Mouse (Mus musculus): Measurements from ENCODE around the gene Fam193b. TPM values are rescaled to one million over a fixed set of nuclear protein-coding genes. Genes with fewer than 3 reads are reported as not detected.

The Fam193b gene
- polyA plus RNA-seq, 1 experiment from 2014 or later, result 51.0 TPM

DNA sequence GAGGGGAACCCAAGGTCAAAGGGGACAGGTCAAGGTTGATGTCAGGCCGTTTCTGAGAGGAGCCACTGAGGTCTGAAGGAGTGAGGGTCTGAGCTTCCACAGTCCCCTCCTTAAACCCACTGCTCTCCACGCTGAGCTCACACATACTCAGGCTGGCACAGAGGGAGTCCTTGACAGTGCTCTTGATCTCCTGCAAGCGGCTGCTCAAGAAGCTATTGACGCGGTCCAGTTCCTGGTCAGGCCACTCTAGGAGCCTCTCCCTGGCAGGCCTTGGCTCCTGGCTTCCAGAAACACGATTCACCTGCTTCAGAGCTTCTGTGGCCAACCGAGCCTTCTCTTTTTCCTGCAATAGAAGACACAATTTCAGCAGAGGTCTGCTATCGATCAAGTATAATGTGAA is 27.5 kb downstream of the Fam193b start:
- Histone ChIP-seq H3K27ac (ENCODE audit: low read depth, low read length) (no peak overlapping the region), H3K9ac (ENCODE audit: low read length) (no peak overlapping the region), H3K9me3 (ENCODE audit: control insufficient read depth, low read length) (no peaks in the 10 kb centered on the region), H3K27me3 (ENCODE audit: control insufficient read depth, insufficient read depth, low read length) (no peaks in the 10 kb centered on the region), H3K4me3 (ENCODE audit: low read depth, low read length) (no peak overlapping the region), H3K4me1 (ENCODE audit: control insufficient read depth, insufficient read depth, low read length) (no peaks in the 10 kb centered on the region), H3K4me2 (ENCODE audit: low read depth) (no peak overlapping the region), H3K36me3 (ENCODE audit: control insufficient read depth, insufficient read depth, low read length) (peaks cover 31% of the 10 kb centered on the region)
- no peak for DNase-seq (ENCODE audit: low spot score)
- WGBS, result 91% methylated on average over 8 of the region's 8 CpGs
- ATAC-seq (ENCODE audit: insufficient read depth, low FRiP score, low TSS enrichment), result no peak

DNA sequence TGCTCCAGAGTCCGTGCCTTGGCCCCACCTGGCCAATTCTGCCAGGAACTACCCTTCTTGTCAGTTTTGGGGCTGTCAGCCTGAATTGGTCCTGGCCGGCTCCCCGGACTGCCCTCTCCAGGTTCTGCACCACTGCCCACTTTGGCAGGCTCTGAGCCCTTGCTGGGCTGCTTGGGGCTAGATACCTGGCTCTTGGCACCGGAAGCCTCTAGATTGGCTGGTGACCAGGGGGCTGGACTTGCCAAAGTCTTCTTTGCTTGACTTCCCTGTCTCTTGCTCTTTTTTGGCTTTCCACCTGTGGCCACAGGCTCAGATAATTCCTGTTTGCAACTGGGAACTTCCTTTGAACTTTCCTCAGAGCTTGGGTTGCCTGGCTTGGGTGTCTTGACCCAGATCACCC is 28.0 kb downstream of the Fam193b start:
- Histone ChIP-seq H3K27ac (ENCODE audit: low read depth, low read length) (no peak overlapping the region), H3K4me1 (ENCODE audit: control insufficient read depth, insufficient read depth, low read length) (no peaks in the 10 kb centered on the region), H3K4me3 (ENCODE audit: low read depth, low read length) (no peak overlapping the region), H3K9ac (ENCODE audit: low read length) (no peak overlapping the region), H3K9me3 (ENCODE audit: control insufficient read depth, low read length) (no peaks in the 10 kb centered on the region), H3K36me3 (ENCODE audit: control insufficient read depth, insufficient read depth, low read length) (peaks cover 31% of the 10 kb centered on the region), H3K27me3 (ENCODE audit: control insufficient read depth, insufficient read depth, low read length) (no peaks in the 10 kb centered on the region), H3K4me2 (ENCODE audit: low read depth) (no peak overlapping the region)
- WGBS, result 96% methylated on average over 4 of the region's 4 CpGs
- no peak for DNase-seq (ENCODE audit: low spot score)
- ATAC-seq (ENCODE audit: insufficient read depth, low FRiP score, low TSS enrichment), result no peak

DNA sequence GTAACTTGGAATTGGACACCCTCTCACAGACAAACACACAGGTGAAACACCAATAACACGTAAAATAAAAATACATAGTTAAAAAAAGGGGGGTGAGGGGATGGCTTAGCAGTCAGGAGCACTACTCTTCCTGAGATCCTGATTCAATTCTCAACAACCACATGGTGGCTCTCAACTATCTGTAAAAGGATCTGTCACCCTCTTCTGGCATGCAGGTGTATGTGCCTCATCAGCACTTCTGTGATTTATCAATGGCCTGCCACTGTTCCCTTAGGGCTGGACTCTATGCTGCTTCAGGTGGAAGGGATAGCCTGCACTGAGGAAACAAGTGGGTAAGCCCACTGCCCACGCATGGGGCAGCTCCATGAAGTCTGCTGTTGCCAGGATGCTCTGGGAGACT is 30.0 kb downstream of the Fam193b start:
- ATAC-seq (ENCODE audit: insufficient read depth, low FRiP score, low TSS enrichment), result no peak

DNA sequence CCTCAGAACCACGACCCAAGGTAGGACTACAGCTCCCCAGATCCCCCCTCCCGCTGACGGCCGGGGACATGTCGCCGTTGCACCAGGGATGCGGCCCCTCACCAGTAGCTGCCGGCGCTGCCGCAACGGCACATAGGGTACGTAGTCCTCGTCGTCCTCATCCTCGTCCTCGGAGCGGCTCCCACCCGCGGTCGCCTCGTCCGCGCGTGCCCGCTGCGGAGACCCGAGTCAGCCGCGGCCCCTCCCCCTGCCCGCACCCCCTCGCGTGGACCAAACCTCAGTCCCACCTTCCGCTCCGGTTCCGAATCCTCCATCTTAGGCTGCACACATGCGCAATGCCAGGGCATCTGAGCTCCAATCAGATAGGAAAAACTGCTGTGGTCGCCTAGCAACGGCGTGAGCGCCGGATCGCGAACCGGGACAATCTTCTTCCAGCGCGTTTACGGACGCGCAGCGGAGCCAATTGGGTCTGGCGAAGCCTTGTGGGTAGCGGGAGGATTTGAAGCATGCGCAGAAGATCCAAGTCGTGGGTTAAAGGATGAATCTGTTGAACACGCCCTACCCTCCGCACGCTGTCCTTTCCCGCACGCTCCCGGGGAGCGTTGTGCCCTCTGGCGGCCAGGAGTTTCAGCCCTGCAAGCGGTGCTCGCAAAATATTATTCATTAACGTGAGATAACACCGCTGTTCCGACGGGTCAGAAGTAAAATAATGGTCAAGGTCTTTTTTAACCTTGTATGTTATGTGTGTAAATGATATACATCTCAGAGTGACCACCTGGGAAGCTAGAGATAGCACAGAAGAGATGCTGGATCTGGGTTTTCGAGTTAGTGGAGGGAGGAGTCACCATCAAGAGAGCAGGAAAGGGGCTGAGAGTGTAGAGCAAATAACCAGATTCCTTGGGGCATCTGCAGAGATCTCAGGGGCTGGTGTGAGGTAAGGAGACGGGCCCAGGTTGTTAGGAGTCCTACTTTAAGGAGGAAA is 34.4 kb downstream of the Fam193b start, which contains the start of gene Ddx41:
Ddx41 (minus strand) TSS at position 465 of the 982 bp plus-strand sequence.
- peak; percentile 96 for ATAC-seq (ENCODE audit: insufficient read depth, low FRiP score, low TSS enrichment)
- Histone ChIP-seq H3K9ac (ENCODE audit: low read length) (peak within 1 kb of the TSS; percentile 70), H3K4me2 (ENCODE audit: low read depth) (peak within 1 kb of the TSS; percentile 87), H3K9me3 (ENCODE audit: control insufficient read depth, low read length) (no peaks in the 10 kb centered on the region), H3K4me3 (ENCODE audit: low read depth, low read length) (peak within 1 kb of the TSS; percentile 89), H3K4me1 (ENCODE audit: control insufficient read depth, insufficient read depth, low read length) (peaks cover 4% of the 10 kb centered on the region; the same call in 1 of the 2 replicates), H3K27ac (ENCODE audit: low read depth, low read length) (no peak within 1 kb of the TSS), H3K27me3 (ENCODE audit: control insufficient read depth, insufficient read depth, low read length) (no peaks in the 10 kb centered on the region), H3K36me3 (ENCODE audit: control insufficient read depth, insufficient read depth, low read length) (peaks cover 25% of the 10 kb centered on the region)
- under 1% methylated on average over 65 of the region's 70 CpGs for WGBS
- peak; percentile 97 for DNase-seq (ENCODE audit: low spot score)

More for the DNA sequence above, 30.0 kb downstream of the Fam193b start:
- no peak overlapping the region for H3K9ac ChIP-seq (ENCODE audit: low read length)
- no peak overlapping the region for H3K4me3 ChIP-seq (ENCODE audit: low read depth, low read length)
- H3K27ac ChIP-seq (ENCODE audit: low read depth, low read length), result no peak overlapping the region
- peaks cover 26% of the 10 kb centered on the region for H3K36me3 ChIP-seq (ENCODE audit: control insufficient read depth, insufficient read depth, low read length)
- DNase-seq (ENCODE audit: low spot score), result no peak
- WGBS, result 94% methylated on average over 2 of the region's 2 CpGs
- no peaks in the 10 kb centered on the region for H3K9me3 ChIP-seq (ENCODE audit: control insufficient read depth, low read length)
- no peaks in the 10 kb centered on the region for H3K27me3 ChIP-seq (ENCODE audit: control insufficient read depth, insufficient read depth, low read length)
- H3K4me2 ChIP-seq (ENCODE audit: low read depth), result no peak overlapping the region
- H3K4me1 ChIP-seq (ENCODE audit: control insufficient read depth, insufficient read depth, low read length), result no peaks in the 10 kb centered on the region

DNA sequence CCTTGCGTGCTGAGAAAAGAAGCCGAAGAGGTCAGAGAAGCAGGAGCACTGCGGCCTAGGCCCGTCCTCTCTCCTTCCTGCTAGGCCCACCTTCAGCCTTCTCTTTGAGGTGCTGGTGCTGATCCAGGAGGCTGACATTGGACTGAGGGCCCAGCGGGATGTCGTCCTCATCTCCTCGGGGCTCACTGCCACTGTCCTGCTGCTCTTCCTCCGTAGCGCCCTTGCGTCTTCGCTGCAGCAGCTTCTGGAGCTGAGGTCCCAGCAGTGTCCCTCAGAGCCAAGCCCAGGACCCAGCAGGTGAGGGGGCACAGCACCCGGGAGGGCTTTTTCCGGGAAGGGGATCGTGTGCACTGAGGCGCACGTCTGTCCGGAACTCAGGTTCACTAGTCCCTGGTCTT is 35.1 kb downstream of the Fam193b start:
- no peak overlapping the region for H3K27ac ChIP-seq (ENCODE audit: low read depth, low read length)
- DNase-seq (ENCODE audit: low spot score) (no peak), ATAC-seq (ENCODE audit: insufficient read depth, low FRiP score, low TSS enrichment) (0 out of 2 replicates have a peak, but pooled peaks have one; percentile 13)
- no peaks in the 10 kb centered on the region for H3K27me3 ChIP-seq (ENCODE audit: control insufficient read depth, insufficient read depth, low read length)
- no peaks in the 10 kb centered on the region for H3K9me3 ChIP-seq (ENCODE audit: control insufficient read depth, low read length)
- H3K4me2 ChIP-seq (ENCODE audit: low read depth), result peak overlapping the region; percentile 87
- H3K9ac ChIP-seq (ENCODE audit: low read length), result peak overlapping the region; percentile 70
- H3K36me3 ChIP-seq (ENCODE audit: control insufficient read depth, insufficient read depth, low read length), result peaks cover 22% of the 10 kb centered on the region
- H3K4me1 ChIP-seq (ENCODE audit: control insufficient read depth, insufficient read depth, low read length), result peaks cover 4% of the 10 kb centered on the region; the same call in 1 of the 2 replicates
- 20% methylated on average over 17 of the region's 17 CpGs for WGBS
- H3K4me3 ChIP-seq (ENCODE audit: low read depth, low read length), result peak overlapping the region; percentile 89

DNA sequence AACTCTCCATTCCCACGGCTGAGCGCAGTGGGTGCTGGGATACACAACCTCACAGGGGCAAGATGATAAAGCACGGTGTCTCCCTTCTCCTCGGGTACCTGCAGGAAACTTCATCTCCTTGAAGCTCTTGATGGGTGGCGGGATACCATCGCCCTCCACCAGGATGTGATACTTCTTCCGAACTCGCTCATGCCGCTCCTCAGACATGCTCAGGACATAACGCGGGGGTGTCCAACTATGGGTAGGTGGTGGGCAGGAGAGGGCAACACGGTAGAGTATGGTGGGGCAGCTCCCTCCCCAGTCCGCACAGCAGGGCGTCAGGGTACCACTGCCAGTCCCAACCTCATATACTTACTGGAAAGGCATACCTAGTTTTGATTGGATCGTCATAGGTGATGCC is 35.7 kb downstream of the Fam193b start:
- no peak for ATAC-seq (ENCODE audit: insufficient read depth, low FRiP score, low TSS enrichment)
- H3K4me2 ChIP-seq (ENCODE audit: low read depth), result peak overlapping the region; percentile 87
- DNase-seq (ENCODE audit: low spot score), result no peak
- H3K4me3 ChIP-seq (ENCODE audit: low read depth, low read length), result peak overlapping the region; percentile 89
- no peaks in the 10 kb centered on the region for H3K27me3 ChIP-seq (ENCODE audit: control insufficient read depth, insufficient read depth, low read length)
- H3K27ac ChIP-seq (ENCODE audit: low read depth, low read length), result no peak overlapping the region
- H3K9me3 ChIP-seq (ENCODE audit: control insufficient read depth, low read length), result no peaks in the 10 kb centered on the region
- H3K36me3 ChIP-seq (ENCODE audit: control insufficient read depth, insufficient read depth, low read length), result peaks cover 17% of the 10 kb centered on the region
- H3K4me1 ChIP-seq (ENCODE audit: control insufficient read depth, insufficient read depth, low read length), result peaks cover 4% of the 10 kb centered on the region; the same call in 1 of the 2 replicates
- WGBS, result 96% methylated on average over 15 of the region's 15 CpGs
- no peak overlapping the region for H3K9ac ChIP-seq (ENCODE audit: low read length)

DNA sequence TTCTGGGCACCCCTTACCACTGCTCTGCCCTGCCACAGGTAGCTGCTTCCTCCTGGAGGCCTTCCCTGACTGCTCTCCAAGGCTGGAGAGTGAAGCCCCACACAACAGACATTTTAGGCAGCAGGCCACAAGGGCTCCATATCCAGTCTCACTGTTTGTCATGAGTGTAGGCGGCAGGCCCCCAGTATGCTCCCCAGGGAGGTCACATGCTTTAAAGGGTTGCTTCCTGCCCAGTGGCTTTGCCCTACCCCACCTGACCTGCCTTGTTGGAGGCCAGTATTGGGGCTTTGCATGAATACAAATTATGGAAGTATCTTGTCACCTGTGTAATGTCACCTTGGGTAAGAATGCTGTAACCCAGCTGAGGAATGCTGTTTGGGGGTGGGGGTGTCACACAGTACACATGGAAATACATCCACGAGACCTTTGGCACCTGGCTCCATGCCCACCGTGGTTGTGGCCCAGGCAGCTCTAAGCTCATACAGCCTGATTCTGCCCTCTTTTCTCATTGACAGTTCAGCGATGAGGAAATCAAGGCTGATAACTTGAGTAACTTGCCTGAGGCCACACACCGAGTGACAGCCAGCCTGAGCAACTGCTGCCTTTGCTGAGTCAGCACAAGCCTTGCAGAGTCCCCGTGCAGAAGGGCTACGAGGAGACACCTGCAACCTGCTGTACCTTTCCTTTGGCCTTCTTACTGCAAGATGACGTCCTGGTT is 41.6 kb downstream of the Fam193b start, which contains the start of gene Dok3:
Dok3 (minus strand) TSS at position 99 of the 718 bp plus-strand sequence.
- 85% methylated on average over 8 of the region's 8 CpGs for WGBS
- no peaks in the 10 kb centered on the region for H3K9me3 ChIP-seq (ENCODE audit: control insufficient read depth, low read length)
- no peaks in the 10 kb centered on the region for H3K27me3 ChIP-seq (ENCODE audit: control insufficient read depth, insufficient read depth, low read length)
- no peak within 1 kb of the TSS for H3K9ac ChIP-seq (ENCODE audit: low read length)
- DNase-seq (ENCODE audit: low spot score) (no peak), ATAC-seq (ENCODE audit: insufficient read depth, low FRiP score, low TSS enrichment) (no peak)
- no peak within 1 kb of the TSS for H3K4me3 ChIP-seq (ENCODE audit: low read depth, low read length)
- no peak within 1 kb of the TSS for H3K27ac ChIP-seq (ENCODE audit: low read depth, low read length)
- H3K36me3 ChIP-seq (ENCODE audit: control insufficient read depth, insufficient read depth, low read length), result peaks cover 17% of the 10 kb centered on the region
- no peaks in the 10 kb centered on the region for H3K4me1 ChIP-seq (ENCODE audit: control insufficient read depth, insufficient read depth, low read length)
- H3K4me2 ChIP-seq (ENCODE audit: low read depth), result no peak within 1 kb of the TSS

DNA sequence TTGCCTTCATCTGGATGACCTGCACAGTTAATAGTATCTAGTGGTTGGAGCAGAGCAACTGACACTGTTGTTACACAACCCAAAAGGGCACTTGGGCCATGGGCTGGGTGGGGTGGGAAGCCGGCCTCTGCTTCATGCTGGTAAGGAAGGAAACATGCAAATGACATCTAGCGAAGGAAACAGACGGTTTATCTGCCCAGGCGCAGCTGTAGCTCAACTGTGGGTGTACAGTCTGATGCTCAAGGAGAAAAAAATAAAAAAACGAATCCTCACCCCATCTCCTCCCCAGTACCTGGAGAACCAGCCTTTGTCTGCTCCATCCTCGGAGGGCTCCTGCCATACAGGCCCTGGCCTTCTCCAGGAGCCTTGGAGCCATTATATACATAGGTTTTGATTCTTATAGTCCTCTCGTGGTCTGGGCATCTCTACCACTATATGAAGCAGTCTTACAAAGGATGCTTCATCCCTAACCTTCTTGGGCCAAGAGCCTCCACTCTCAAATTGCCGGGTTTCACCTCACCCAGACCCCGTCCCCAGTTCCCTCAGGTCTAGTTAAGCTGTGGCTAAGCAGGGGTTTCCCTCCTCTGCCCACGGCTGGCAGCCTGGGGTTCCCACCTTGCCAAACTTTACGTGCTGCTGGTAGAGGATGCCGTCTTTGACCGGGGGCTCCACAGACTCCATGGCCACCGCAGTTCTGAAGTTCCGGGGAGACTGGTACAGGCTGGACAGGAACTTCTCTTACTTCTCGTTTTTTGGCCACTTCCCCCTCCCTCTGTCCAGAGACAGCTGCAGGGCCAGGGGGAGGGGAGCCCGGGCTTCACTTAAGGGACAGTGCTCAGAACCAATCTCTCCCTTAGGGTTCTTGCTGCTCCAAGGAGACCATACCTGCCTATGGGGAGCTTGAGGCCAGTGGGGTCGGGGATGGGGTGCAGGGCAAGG is 42.8 kb downstream of the Fam193b start:
- peaks cover 9% of the 10 kb centered on the region for H3K36me3 ChIP-seq (ENCODE audit: control insufficient read depth, insufficient read depth, low read length)
- no peak overlapping the region for H3K4me3 ChIP-seq (ENCODE audit: low read depth, low read length)
- ATAC-seq (ENCODE audit: insufficient read depth, low FRiP score, low TSS enrichment), result no peak
- no peak overlapping the region for H3K27ac ChIP-seq (ENCODE audit: low read depth, low read length)
- WGBS, result 81% methylated on average over 18 of the region's 18 CpGs
- no peaks in the 10 kb centered on the region for H3K9me3 ChIP-seq (ENCODE audit: control insufficient read depth, low read length)
- no peak for DNase-seq (ENCODE audit: low spot score)
- no peaks in the 10 kb centered on the region for H3K4me1 ChIP-seq (ENCODE audit: control insufficient read depth, insufficient read depth, low read length)
- no peak overlapping the region for H3K9ac ChIP-seq (ENCODE audit: low read length)
- no peak overlapping the region for H3K4me2 ChIP-seq (ENCODE audit: low read depth)
- no peaks in the 10 kb centered on the region for H3K27me3 ChIP-seq (ENCODE audit: control insufficient read depth, insufficient read depth, low read length)

Data from neural tube, embryonic 11.5 days (tissue).